Comparison of ENCODE assay signal across 25 mouse cellular contexts in genomic region chr15:99003600-99003999, GRCm38 (mm10). TPM values are rescaled to one million over a fixed set of nuclear protein-coding genes. Genes with fewer than 3 reads are reported as not detected.
DNase-seq lines count a peak whose midpoint lies in the region; ATAC-seq and TF ChIP-seq lines count a peak whose summit lies in the region.
"Had no signal": no experiment of that assay in that cellular context is flagged by ENCODE, and none has a peak within 500 bp of the region (broad histone marks: within the 10 kb centered on the region; RNA-seq: fewer than 3 reads in every experiment).

No protein-coding gene starts in this region.

- H3K4me3 ChIP-seq in hindbrain, postnatal 0 days (ENCODE audit: low read length), result no peak overlapping the region
- H3K4me3 ChIP-seq in hindbrain, embryonic 13.5 days, result no peak overlapping the region
- no peak overlapping the region for H3K4me3 ChIP-seq in midbrain, postnatal 0 days (ENCODE audit: low read depth, low read length)
- H3K4me3 ChIP-seq in midbrain, embryonic 10.5 days, result no peak overlapping the region
- no peak overlapping the region for H3K4me3 ChIP-seq in limb, embryonic 10.5 days
- H3K4me3 ChIP-seq: embryonic facial prominence, embryonic 13.5 days; forebrain, embryonic 15.5 days; heart, embryonic 10.5 days; hindbrain, embryonic 10.5 days; limb, embryonic 15.5 days; megakaryocyte, embryonic 14.5 days had no signal

- H3K9me3 ChIP-seq in hindbrain, postnatal 0 days (ENCODE audit: low read length), result no peaks in the 10 kb centered on the region
- no peaks in the 10 kb centered on the region for H3K9me3 ChIP-seq in hindbrain, embryonic 13.5 days
- no peaks in the 10 kb centered on the region for H3K9me3 ChIP-seq in midbrain, postnatal 0 days (ENCODE audit: low read length)
- H3K9me3 ChIP-seq in midbrain, embryonic 10.5 days (replicated peaks), result no peaks in the 10 kb centered on the region
- no peaks in the 10 kb centered on the region for H3K9me3 ChIP-seq in limb, embryonic 10.5 days (replicated peaks)
- H3K9me3 ChIP-seq: embryonic facial prominence, embryonic 13.5 days; forebrain, embryonic 15.5 days; heart, embryonic 10.5 days; limb, embryonic 15.5 days had no signal

- H3K36me3 ChIP-seq in hindbrain, postnatal 0 days (ENCODE audit: insufficient read depth, low read length), result no peaks in the 10 kb centered on the region
- no peaks in the 10 kb centered on the region for H3K36me3 ChIP-seq in hindbrain, embryonic 13.5 days
- no peaks in the 10 kb centered on the region for H3K36me3 ChIP-seq in midbrain, postnatal 0 days (ENCODE audit: insufficient read depth, low read length)
- H3K36me3 ChIP-seq in midbrain, embryonic 10.5 days, result no peaks in the 10 kb centered on the region
- no peaks in the 10 kb centered on the region for H3K36me3 ChIP-seq in limb, embryonic 10.5 days
- H3K36me3 ChIP-seq: embryonic facial prominence, embryonic 13.5 days; forebrain, embryonic 15.5 days; heart, embryonic 10.5 days; hindbrain, embryonic 10.5 days; limb, embryonic 15.5 days had no signal

- no peaks in the 10 kb centered on the region for H3K27me3 ChIP-seq in hindbrain, postnatal 0 days (ENCODE audit: insufficient read depth, low read length)
- peaks cover 8% of the 10 kb centered on the region; the same call in 1 of the 2 replicates for H3K27me3 ChIP-seq in hindbrain, embryonic 13.5 days
- no peaks in the 10 kb centered on the region for H3K27me3 ChIP-seq in midbrain, postnatal 0 days (ENCODE audit: insufficient read depth, low read length)
- peaks cover 14% of the 10 kb centered on the region for H3K27me3 ChIP-seq in midbrain, embryonic 10.5 days (ENCODE audit: low read depth, poor library complexity, severe bottlenecking)
- H3K27me3 ChIP-seq in limb, embryonic 10.5 days (ENCODE audit: low read depth, poor library complexity, severe bottlenecking), result peaks cover 15% of the 10 kb centered on the region; the same call in 1 of the 2 replicates
- H3K27me3 ChIP-seq: embryonic facial prominence, embryonic 13.5 days; forebrain, embryonic 15.5 days; limb, embryonic 15.5 days had no signal

- no peak for DNase-seq in hindbrain, postnatal 0 days (ENCODE audit: low spot score)
- DNase-seq in midbrain, postnatal 0 days (ENCODE audit: low spot score), result no peak
- DNase-seq in midbrain, embryonic 10.5 days (ENCODE audit: low spot score), result no peak
- DNase-seq in brain, embryonic 14.5 days (ENCODE audit: low read depth), result no peak
- DNase-seq in limb, embryonic 10.5 days (ENCODE audit: low spot score), result no peak
- DNase-seq in neural tube, embryonic 10.5 days (ENCODE audit: extremely low spot score, low spot score), result no peak
- DNase-seq: adrenal gland, adult 2 months; cerebellum, adult 11-12 months; cerebellum, postnatal 14 days; gastrocnemius, postnatal 36 days; kidney, adult 9 months; lung, postnatal 14 days; thymus, postnatal 36 days had no signal

- H3K4me2 ChIP-seq in hindbrain, postnatal 0 days (ENCODE audit: low read depth, low read length), result no peak overlapping the region
- no peak overlapping the region for H3K4me2 ChIP-seq in hindbrain, embryonic 13.5 days
- H3K4me2 ChIP-seq in midbrain, postnatal 0 days (ENCODE audit: low read depth, low read length, poor library complexity, severe bottlenecking), result no peak overlapping the region
- H3K4me2 ChIP-seq: embryonic facial prominence, embryonic 13.5 days; forebrain, embryonic 15.5 days; limb, embryonic 15.5 days had no signal

- TF ChIP-seq POLR2A in brain, embryonic 14.5 days (IDR thresholded peaks at IDR 0.05; ENCODE audit: borderline replicate concordance, extremely low read depth, insufficient read depth, insufficient read length, poor library complexity, severe bottlenecking), result no peak

- 0 out of 2 replicates have a peak, but pooled peaks have one; percentile 14 for TF ChIP-seq CTCF in hindbrain, postnatal 0 days (IDR thresholded peaks at IDR 0.05; ENCODE audit: low read depth)
- TF ChIP-seq CTCF in midbrain, postnatal 0 days (IDR thresholded peaks at IDR 0.05), result peak; percentile 29; the same call in 1 of the 2 replicates
- TF ChIP-seq CTCF in brain, embryonic 14.5 days (IDR thresholded peaks at IDR 0.05; ENCODE audit: borderline replicate concordance, extremely low read depth, insufficient read depth, insufficient read length), result 0 out of 2 replicates have a peak, but pooled peaks have one; percentile 2

- WGBS in hindbrain, postnatal 0 days, result 93% methylated on average over 5 of the region's 5 CpGs
- 93% methylated on average over 5 of the region's 5 CpGs for WGBS in hindbrain, embryonic 13.5 days
- WGBS in midbrain, postnatal 0 days, result 91% methylated on average over 5 of the region's 5 CpGs
- 92% methylated on average over 5 of the region's 5 CpGs for WGBS in midbrain, embryonic 10.5 days
- WGBS in limb, embryonic 10.5 days, result 94% methylated on average over 5 of the region's 5 CpGs

- no peak overlapping the region for H3K27ac ChIP-seq in hindbrain, postnatal 0 days
- H3K27ac ChIP-seq in hindbrain, embryonic 13.5 days, result no peak overlapping the region
- H3K27ac ChIP-seq in midbrain, postnatal 0 days (ENCODE audit: low read depth, low read length), result no peak overlapping the region
- H3K27ac ChIP-seq in midbrain, embryonic 10.5 days (replicated peaks), result no peak overlapping the region
- no peak overlapping the region for H3K27ac ChIP-seq in limb, embryonic 10.5 days
- H3K27ac ChIP-seq: embryonic facial prominence, embryonic 13.5 days; forebrain, embryonic 15.5 days; heart, embryonic 10.5 days; hindbrain, embryonic 10.5 days; limb, embryonic 15.5 days had no signal

- H3K4me1 ChIP-seq in hindbrain, postnatal 0 days (ENCODE audit: insufficient read depth, low read length), result peaks cover 5% of the 10 kb centered on the region; the same call in 1 of the 2 replicates
- H3K4me1 ChIP-seq in hindbrain, embryonic 13.5 days (replicated peaks), result peaks cover 20% of the 10 kb centered on the region
- H3K4me1 ChIP-seq in midbrain, postnatal 0 days (ENCODE audit: insufficient read depth, low read length), result no peaks in the 10 kb centered on the region
- peaks cover 22% of the 10 kb centered on the region for H3K4me1 ChIP-seq in midbrain, embryonic 10.5 days
- peaks cover 18% of the 10 kb centered on the region for H3K4me1 ChIP-seq in limb, embryonic 10.5 days

- no peak overlapping the region for H3K9ac ChIP-seq in hindbrain, postnatal 0 days (replicated peaks; ENCODE audit: low read length)
- no peak overlapping the region for H3K9ac ChIP-seq in hindbrain, embryonic 13.5 days
- H3K9ac ChIP-seq in midbrain, postnatal 0 days (replicated peaks; ENCODE audit: low read length, poor library complexity, severe bottlenecking), result no peak overlapping the region
- H3K9ac ChIP-seq: embryonic facial prominence, embryonic 13.5 days; forebrain, embryonic 15.5 days; limb, embryonic 15.5 days had no signal

- no peak for ATAC-seq in hindbrain, postnatal 0 days
- ATAC-seq in hindbrain, embryonic 13.5 days (ENCODE audit: low FRiP score), result no peak
- no peak for ATAC-seq in midbrain, postnatal 0 days (ENCODE audit: low FRiP score)
- ATAC-seq: forebrain, embryonic 15.5 days; midbrain, embryonic 16.5 days had no signal

RNA-seq across cellular contexts. Expression of gene Tuba1c, which starts 26.1 kb away (rescaled TPM):
- total RNA-seq in hindbrain, postnatal 0 days (2014; rRNA removed), result 43.8 and 58.3 TPM in 2 replicates
- 24.0 and 24.2 TPM in 2 replicates for polyA plus RNA-seq in hindbrain, postnatal 0 days (2015; fragmentation: Nextera tagmentation; extraction: Ambion mirVana)
- 28.1 and 28.2 TPM in 2 replicates for polyA plus RNA-seq in hindbrain, embryonic 13.5 days (2015; fragmentation: Nextera tagmentation; extraction: Ambion mirVana)
- 18.2 and 22.6 TPM in 2 replicates for total RNA-seq in midbrain, postnatal 0 days (2014; rRNA removed)
- polyA plus RNA-seq in midbrain, postnatal 0 days (2015; fragmentation: Nextera tagmentation; extraction: Ambion mirVana), result 9.6 and 9.9 TPM in 2 replicates
- polyA plus RNA-seq in midbrain, embryonic 10.5 days (2016; fragmentation: Nextera tagmentation; extraction: Ambion mirVana), result 118 and 129 TPM in 2 replicates
- 62.6 and 100 TPM in 2 replicates for polyA plus RNA-seq in brain, embryonic 14.5 days (2012; rRNA removed)
- polyA plus RNA-seq in limb, embryonic 10.5 days (2016; fragmentation: Nextera tagmentation; extraction: Ambion mirVana), result 133 and 138 TPM in 2 replicates

RNA-seq across cellular contexts. Expression of gene Tuba1a, which starts 50.1 kb away (rescaled TPM):
- 18,723 and 19,179 TPM in 2 replicates for total RNA-seq in hindbrain, postnatal 0 days (2014; rRNA removed)
- polyA plus RNA-seq in hindbrain, postnatal 0 days (2015; fragmentation: Nextera tagmentation; extraction: Ambion mirVana), result 11,647 and 12,500 TPM in 2 replicates
- 15,152 and 15,804 TPM in 2 replicates for polyA plus RNA-seq in hindbrain, embryonic 13.5 days (2015; fragmentation: Nextera tagmentation; extraction: Ambion mirVana)
- 17,447 and 20,461 TPM in 2 replicates for total RNA-seq in midbrain, postnatal 0 days (2014; rRNA removed)
- 15,641 and 16,823 TPM in 2 replicates for polyA plus RNA-seq in midbrain, postnatal 0 days (2015; fragmentation: Nextera tagmentation; extraction: Ambion mirVana)
- 4,467 and 6,520 TPM in 2 replicates for polyA plus RNA-seq in midbrain, embryonic 10.5 days (2016; fragmentation: Nextera tagmentation; extraction: Ambion mirVana)
- 11,216 and 14,471 TPM in 2 replicates for polyA plus RNA-seq in brain, embryonic 14.5 days (2012; rRNA removed)
- polyA plus RNA-seq in limb, embryonic 10.5 days (2016; fragmentation: Nextera tagmentation; extraction: Ambion mirVana), result 1,294 and 1,475 TPM in 2 replicates

RNA-seq across cellular contexts. Expression of gene Gm49450, which starts 50.2 kb away (rescaled TPM):
- 1,661 and 1,767 TPM in 2 replicates for total RNA-seq in hindbrain, postnatal 0 days (2014; rRNA removed)
- not detected in 2 replicates for polyA plus RNA-seq in hindbrain, postnatal 0 days (2015; fragmentation: Nextera tagmentation; extraction: Ambion mirVana)
- not detected in 2 replicates for polyA plus RNA-seq in hindbrain, embryonic 13.5 days (2015; fragmentation: Nextera tagmentation; extraction: Ambion mirVana)
- 1,797 and 2,945 TPM in 2 replicates for total RNA-seq in midbrain, postnatal 0 days (2014; rRNA removed)
- polyA plus RNA-seq in midbrain, postnatal 0 days (2015; fragmentation: Nextera tagmentation; extraction: Ambion mirVana), result not detected in 2 replicates
- polyA plus RNA-seq in midbrain, embryonic 10.5 days (2016; fragmentation: Nextera tagmentation; extraction: Ambion mirVana), result not detected in 2 replicates
- 136 and 183 TPM in 2 replicates for polyA plus RNA-seq in brain, embryonic 14.5 days (2012; rRNA removed)
- not detected in 2 replicates for polyA plus RNA-seq in limb, embryonic 10.5 days (2016; fragmentation: Nextera tagmentation; extraction: Ambion mirVana)
- total RNA-seq: gastrocnemius, postnatal 36 days; layer of hippocampus, postnatal 25 days; left cerebral cortex, postnatal 25 days had no signal
- polyA plus RNA-seq: embryonic facial prominence, embryonic 13.5 days; forebrain, embryonic 15.5 days; heart, embryonic 10.5 days; heart, postnatal 0 days; hindbrain, embryonic 10.5 days; limb, embryonic 15.5 days; liver, embryonic 16.5 days; midbrain, embryonic 16.5 days had no signal

RNA-seq across cellular contexts. Expression of gene Prph, which starts 51.4 kb away (rescaled TPM):
- 62.6 and 70.9 TPM in 2 replicates for total RNA-seq in hindbrain, postnatal 0 days (2014; rRNA removed)
- polyA plus RNA-seq in hindbrain, postnatal 0 days (2015; fragmentation: Nextera tagmentation; extraction: Ambion mirVana), result 50.0 and 53.5 TPM in 2 replicates
- 62.4 and 78.7 TPM in 2 replicates for polyA plus RNA-seq in hindbrain, embryonic 13.5 days (2015; fragmentation: Nextera tagmentation; extraction: Ambion mirVana)
- 9.8 and 11.2 TPM in 2 replicates for total RNA-seq in midbrain, postnatal 0 days (2014; rRNA removed)
- polyA plus RNA-seq in midbrain, postnatal 0 days (2015; fragmentation: Nextera tagmentation; extraction: Ambion mirVana), result 8.0 and 9.1 TPM in 2 replicates
- polyA plus RNA-seq in midbrain, embryonic 10.5 days (2016; fragmentation: Nextera tagmentation; extraction: Ambion mirVana), result 3.3 and 4.2 TPM in 2 replicates
- 14.0 and 47.0 TPM in 2 replicates for polyA plus RNA-seq in brain, embryonic 14.5 days (2012; rRNA removed)
- polyA plus RNA-seq in limb, embryonic 10.5 days (2016; fragmentation: Nextera tagmentation; extraction: Ambion mirVana), result 0.16 TPM in 1 of 2 replicates, not detected in the other

Comparison
In these comparisons a context has a peak if more than half of its experiments do, and no peak if none do; other contexts are left out.
1. RNA of gene Gm49450, which starts 50.2 kb away (polyA plus RNA-seq): 136 to 183 TPM in brain, embryonic 14.5 days; not detected in hindbrain, postnatal 0 days, not detected in hindbrain, embryonic 13.5 days, not detected in midbrain, postnatal 0 days, not detected in midbrain, embryonic 10.5 days and not detected in limb, embryonic 10.5 days; every median in the first group is over 100 times any median in the second.
2. Peak in every context shown above with its lines, with median percentiles within 50 percentile points of each other: CTCF ChIP-seq.